Mouse (Mus musculus) adrenal gland, adult 2 months (tissue): Measurements from ENCODE around the gene Slc37a3. TPM values are rescaled to one million over a fixed set of nuclear protein-coding genes. Genes with fewer than 3 reads are reported as not detected.

Source experiments
- DNase-seq: peaks from one replicate; pipeline ENCODE4 v3.0.0; 2021
- polyA plus RNA-seq: library from polyadenylated mRNA; depleted of rRNA; stranded (reverse); fragments of >200 nt; gene quantifications from 2 replicates; pipeline ENCODE4 v1.2.3, GENCODE M21; 2012; rRNA removed
- total RNA-seq, 2 experiments: library from RNA; stranded (reverse); gene quantifications; 2 replicates each; pipeline ENCODE4 v1.2.3; 2021

Slc37a3 gene
- total and polyA plus RNA-seq, 3 experiments: 7.9 to 40.5 (median 33.7) TPM

DNA sequence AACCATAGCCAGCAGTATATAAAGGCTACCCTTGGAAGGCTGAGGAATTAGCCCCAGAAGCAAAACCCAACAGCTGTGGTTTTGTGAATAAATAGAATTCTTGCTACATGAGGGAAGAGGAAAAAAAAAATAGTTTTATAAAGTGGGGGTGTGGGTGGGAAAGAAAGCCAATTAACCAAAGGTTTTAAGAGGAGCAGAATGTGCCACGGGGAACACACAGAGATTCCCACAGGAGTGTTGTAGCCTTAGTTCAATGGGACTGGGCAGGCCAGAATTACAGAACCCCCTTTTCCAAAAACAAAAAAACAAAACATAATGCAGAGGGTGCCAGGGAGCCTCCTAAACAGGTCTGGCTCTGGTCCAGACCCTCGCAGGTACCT, 58.9 kb downstream of the Slc37a3 start:
- no peak for DNase-seq

DNA sequence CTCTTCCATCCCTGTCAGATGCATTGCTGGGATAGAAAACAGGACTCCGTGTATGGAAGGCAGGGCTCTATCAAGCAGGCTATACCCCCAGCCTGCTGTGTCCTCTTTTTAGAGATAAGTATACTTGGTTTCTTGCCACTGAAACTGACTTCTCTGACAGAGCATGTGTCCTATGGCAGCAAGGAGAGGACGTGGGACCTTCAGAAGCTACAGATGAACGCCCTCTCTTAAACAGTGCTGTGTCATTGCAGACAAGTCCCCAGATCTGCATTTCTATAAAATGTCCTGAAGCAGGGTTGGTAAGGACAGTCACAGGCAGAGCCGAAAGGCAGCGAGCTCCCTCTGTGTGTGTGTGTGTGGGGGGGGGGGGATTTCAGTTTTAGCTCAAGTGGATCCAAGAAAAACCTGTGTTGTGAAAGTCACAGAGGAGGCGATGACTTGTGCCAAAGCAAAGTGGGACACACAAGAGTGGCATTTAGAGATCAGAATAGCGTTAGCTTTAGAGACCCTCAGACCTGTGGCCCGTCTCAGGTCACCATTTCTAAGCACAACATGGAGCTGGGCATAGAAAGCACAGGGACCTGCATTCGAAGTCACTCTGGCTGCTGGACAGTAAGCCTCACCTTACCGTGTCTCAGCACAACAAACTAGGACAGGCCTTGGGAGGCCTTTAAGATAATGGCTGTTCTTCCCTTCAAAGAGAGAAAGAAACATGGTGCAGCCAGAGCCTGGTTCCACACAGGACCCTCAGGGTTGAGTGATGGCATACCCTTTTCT, 59.4 kb downstream of the Slc37a3 start:
- no peak for DNase-seq

DNA sequence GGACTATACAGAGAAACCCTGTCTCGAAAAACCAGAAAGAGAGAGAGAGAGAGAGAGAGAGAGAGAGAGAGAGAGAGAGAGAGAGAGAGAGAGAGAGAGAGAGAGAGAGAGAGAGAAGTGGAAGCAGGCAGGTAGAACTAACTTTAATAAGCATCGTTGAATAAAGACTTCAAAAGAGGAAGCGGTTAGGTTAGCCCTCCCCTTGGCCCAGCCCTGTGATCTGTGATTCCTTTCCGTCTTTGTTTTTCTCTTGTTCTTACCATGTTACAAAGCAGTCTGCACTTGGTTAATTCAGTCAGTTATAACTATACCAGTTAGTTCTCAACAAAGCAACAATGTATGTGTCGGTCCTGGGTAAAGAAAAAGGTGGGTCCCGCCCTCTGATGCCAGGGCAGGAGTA, 61.4 kb downstream of the Slc37a3 start:
- DNase-seq: no peak

DNA sequence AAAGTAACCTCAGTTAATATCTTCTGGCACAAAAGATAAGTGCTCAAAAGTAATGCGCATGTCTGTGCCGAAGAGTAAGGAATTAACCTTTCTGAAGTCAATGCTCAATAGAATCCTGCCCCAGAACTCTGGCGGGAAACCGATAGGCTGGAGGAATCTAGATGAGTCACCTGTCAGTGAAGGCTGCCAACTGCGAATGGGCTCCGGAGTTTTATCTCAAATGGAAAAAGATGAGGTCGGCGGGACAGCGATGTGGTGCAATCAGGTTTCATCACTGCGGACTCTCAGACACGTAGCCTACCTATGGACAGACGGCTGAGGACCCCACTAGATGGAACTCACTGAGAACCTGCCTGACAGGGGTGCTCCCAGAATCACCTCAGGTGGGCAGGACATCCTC, 63.0 kb downstream of the Slc37a3 start:
- DNase-seq: peak; percentile 76

DNA sequence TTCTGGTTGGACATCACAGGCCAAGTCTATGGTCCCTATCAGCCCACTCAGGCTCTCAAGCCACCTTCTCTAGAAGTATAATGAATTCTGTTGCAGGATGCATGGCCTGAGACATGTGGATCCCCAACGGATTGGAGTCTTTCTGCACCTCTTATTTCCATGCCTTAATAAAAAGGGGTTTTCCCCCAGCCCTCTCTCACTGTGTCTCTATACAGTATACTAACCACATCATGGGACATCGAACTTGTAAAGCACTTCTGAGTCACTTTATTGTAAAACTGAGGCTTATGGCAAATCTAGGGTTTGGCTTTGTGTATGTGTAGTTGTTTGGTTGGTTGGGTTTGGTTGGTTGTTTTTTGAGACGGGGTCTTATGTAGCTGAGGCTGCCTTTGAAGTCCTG, 65.7 kb downstream of the Slc37a3 start:
- DNase-seq: no peak

DNA sequence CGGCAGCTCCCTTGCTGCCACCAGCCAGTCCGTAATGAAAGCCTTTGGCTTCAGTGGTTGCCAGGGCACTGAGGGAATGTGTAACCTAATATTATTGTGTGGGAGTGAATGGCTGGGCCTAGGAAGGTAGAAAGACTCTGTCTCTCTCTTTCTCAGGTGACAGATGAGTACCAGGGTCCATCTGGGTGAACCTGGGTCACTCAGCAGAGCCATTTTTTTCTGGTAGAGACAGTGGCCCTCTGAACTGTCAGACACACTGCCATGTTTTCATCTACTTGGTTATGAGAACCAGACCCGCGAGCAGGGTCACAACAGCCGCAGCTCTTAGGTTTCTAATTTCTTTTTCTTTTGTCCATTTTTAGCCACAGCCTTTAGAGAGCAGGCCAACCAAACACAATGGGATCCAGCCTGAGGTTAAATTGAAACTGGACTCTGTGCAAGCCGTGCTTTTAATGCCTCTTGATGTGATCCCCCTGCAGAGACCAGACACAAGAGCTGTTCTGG, 73.1 kb downstream of the Slc37a3 start:
- DNase-seq: no peak

DNA sequence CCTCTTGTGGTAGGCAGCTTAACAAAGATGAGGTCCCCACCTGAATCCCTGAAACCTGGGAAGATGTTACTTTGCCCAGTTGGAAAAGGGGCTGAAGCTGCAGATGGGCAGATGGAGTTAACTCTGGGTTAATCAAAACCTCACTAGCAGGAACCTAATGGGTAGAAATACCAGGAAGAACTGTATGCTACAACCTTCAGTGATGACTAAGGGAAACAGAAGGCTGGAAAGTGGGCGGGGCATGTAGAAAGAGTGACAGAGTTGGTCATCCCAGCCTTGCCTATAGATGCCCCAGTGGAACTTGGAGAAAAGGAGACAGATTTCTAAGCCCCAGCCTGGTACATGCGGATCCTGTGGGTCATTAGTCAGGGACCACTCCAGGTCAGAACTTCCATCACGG, 76.0 kb downstream of the Slc37a3 start:
- DNase-seq: peak; percentile 34

DNA sequence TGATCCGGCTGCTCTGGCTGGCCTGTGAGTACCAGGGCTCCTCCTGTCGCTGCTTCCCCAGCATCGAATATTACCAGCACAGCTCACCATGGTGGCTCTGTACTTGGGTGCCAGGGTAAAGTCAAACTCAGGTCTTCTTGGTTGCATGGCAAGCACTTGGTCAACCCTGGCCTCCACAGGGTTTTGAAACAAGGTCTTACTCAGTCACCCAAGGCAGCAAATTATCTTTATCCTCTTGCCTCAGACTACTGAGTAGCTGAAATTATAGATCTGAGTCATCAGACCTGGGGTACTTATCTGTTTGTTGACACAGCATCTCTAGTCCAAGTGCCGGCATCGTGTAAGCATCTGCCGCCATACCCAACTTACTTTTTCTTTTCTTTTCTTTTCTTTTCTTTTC, 80.4 kb downstream of the Slc37a3 start:
- DNase-seq: peak; percentile 41

DNA sequence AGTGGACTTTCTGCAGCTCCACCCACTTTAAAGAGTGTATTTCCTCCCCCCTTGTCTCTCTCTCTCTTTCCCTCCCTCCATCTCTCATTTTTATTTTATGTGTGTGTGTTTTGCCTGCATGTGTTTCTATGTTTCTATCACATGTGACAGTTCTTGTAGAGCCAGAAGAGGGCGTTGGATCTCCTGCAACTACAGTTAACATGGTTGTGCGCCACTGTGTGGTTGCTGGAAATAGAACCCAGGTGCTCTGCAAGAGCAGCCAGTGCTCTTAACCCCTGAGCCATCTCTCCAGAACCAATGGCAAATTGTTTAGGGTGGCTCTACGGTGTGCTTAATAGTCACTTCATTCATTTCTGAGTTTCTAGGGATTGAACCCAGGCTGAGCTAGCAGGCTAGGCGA, 81.0 kb downstream of the Slc37a3 start:
- DNase-seq: no peak

DNA sequence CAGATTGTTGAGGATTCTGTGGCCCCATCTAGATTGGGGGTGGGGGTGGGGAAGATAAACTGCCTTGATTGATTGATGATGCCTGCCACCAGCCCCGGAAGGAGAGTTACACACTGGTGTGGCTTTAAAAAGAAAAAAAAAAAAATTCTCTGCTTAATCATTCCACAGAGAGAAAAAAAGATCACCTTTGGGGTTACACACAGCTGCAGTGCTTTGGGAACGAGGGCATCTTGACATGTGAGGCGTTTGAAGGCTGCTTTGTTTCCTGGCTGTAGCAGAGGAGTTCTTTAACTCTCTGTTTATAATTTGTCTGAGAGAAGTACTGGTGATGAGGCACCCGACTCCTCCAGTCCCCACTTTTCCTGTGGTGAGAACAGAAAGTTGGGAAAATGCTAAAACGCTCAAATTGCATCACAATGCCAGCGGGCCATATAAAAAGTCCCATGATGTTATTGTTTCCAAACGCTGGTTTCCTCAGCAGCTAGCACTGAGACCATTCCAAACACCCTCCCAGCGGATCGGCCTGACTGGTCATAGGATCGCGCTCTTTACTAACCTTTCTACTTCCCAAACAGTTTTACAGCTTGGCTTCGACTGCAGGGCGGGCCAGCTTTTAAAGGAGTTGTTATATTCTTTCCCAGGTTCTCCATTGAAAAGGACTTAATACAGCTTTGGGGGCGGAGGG, 81.6 kb downstream of the Slc37a3 start:
- DNase-seq: no peak

DNA sequence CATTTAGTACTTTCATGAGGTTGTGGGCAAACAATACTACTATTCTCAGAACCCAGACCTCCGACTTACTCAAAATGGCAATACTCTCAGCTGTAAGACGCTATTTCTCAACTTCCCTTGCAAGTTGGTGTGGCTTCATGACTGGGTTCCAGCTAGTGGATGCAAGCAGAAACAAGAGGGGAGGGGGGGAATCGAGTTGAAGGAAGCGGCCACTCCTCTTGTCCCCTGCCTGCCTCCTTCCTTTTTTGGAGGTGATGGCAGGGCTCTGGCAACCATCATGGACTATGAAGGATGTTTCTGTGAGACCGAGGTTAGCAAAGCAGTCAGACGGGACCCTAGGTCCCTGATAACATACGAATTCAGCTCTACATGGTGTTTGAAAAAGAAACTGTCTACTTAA, 87.8 kb downstream of the Slc37a3 start:
- no peak for DNase-seq

DNA sequence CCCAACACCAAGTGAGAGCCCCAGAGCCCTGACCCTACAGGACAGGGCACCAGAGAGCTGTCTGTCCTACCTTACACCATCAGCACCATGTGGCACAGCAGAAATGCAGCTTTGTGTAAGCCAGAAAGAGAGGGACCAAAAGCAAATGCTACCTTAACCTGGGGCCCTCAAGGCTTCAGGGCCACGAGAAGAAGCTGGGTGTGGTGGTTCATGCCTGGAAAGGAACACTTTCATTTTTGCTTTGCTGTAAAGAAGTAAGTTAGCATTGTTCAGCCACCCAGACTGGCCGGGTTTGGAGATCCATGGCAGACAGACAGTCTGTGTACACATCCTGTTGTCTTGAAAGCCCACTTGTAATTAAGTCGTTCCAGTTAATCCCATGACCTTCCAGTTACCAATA, 89.7 kb downstream of the Slc37a3 start:
- no peak for DNase-seq

DNA sequence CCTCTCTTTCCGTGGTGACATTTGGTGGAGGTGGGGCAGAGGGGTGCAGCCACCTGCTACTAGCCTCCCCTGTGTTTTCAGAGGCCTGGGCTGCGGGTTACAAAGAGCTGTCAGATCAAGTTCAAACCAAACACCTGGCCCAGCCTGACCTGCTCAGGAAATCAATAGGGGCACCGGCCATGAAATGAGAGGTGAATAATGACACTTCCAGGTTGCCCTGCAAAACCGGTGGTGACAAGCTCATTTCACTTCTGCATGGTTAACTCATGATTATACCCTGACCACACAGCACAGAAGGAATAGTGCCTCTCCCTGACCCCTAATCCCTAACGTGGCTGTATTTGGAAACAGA, 90.8 kb downstream of the Slc37a3 start:
- DNase-seq: no peak

DNA sequence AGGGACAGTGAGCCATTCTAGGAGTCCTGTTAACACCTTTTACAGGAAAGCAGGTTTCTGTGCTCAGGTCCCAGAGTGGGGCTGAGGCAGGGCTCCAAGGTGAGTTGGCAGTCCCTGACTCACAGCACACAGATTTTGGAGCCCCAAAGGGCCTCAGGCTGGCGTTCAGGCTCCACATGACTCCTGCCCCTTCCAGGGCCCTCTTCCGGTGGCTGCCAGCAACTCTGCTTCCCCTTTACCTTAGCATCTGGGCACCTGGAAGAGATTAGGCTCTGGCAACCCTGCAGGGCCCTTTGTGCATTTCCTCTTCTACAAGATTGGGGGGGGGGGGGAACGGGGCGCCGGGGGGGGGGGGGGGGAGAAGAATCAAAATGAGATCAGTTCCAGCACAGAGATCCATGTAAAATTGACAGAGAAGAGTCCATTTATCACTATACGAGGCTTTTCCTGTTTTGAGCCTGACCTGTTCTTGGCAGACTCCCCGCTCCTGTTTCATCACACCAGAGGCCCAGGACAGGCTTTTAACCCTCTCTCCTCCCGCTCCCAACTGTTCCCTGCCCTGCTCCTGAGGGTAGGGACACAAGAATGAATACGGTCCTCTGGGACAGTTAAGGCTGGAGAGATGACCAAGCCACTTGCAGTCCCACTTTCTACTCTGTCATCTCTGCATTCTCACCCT, 91.3 kb downstream of the Slc37a3 start:
- DNase-seq: peak; percentile 54

DNA sequence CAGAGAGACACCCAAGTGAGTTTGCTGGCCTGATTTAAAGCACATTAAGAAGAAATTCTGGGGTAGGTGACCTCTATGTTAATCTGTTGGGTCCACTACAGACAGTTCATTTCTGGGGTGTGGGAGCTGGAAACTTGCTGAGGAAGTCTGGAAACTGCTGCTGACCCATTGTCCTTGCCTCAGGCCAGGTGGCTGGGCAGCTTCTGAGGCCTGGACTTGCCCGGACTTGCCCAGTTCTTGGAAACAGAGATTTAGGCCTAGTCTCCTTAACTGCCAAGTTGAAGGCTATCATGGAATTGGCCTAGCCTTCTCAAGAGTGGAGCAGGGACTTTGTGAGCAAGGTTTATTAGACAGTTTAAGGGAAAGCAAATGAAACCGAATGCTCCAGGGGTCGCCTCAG, 92.6 kb downstream of the Slc37a3 start:
- DNase-seq: no peak

Other genes starting within 250 kb of the Slc37a3 start
- 10 to 100 TPM; 12.2 to 16.2 TPM for gene Kdm7a, start 170.9 kb downstream of the Slc37a3 start, total RNA-seq
- gene Kdm7a, start 170.9 kb downstream of the Slc37a3 start, polyA plus RNA-seq: 0.78 and 0.99 TPM in 2 replicates
- under 1 TPM; 0.23 to 0.73 TPM for gene Rab19, start 3.5 kb upstream of the Slc37a3 start, total RNA-seq
- gene Rab19, start 3.5 kb upstream of the Slc37a3 start, polyA plus RNA-seq: 0.37 TPM in 1 of 2 replicates, not detected in the other
- 10 to 100 TPM; 67.9 to 69.7 TPM for gene Mkrn1, start 42.8 kb upstream of the Slc37a3 start, total RNA-seq
- 24.1 and 30.1 TPM in 2 replicates for gene Mkrn1, start 42.8 kb upstream of the Slc37a3 start, polyA plus RNA-seq
- 10 to 100 TPM in 1 of 2 experiments, 1 to 10 TPM in 1; 7.5 to 14.6 TPM for gene Dennd2a, start 180.2 kb upstream of the Slc37a3 start, total RNA-seq
- gene Dennd2a, start 180.2 kb upstream of the Slc37a3 start, polyA plus RNA-seq: 6.0 and 9.0 TPM in 2 replicates
- gene Adck2, start 196.2 kb upstream of the Slc37a3 start, total RNA-seq: 10 to 100 TPM; 20.4 to 27.3 TPM
- 18.7 and 20.7 TPM in 2 replicates for gene Adck2, start 196.2 kb upstream of the Slc37a3 start, polyA plus RNA-seq
- not detected for gene Gm42420, start 208.1 kb upstream of the Slc37a3 start, total RNA-seq
- gene Gm42420, start 208.1 kb upstream of the Slc37a3 start, polyA plus RNA-seq: 0.52 and 0.54 TPM in 2 replicates
- gene Ndufb2, start 214.9 kb upstream of the Slc37a3 start, total RNA-seq: 100 to 1,000 TPM; 137 to 247 TPM
- gene Ndufb2, start 214.9 kb upstream of the Slc37a3 start, polyA plus RNA-seq: 964 and 1,102 TPM in 2 replicates